ENCODE assay signal across 11 mouse cellular contexts in the genomic region with DNA sequence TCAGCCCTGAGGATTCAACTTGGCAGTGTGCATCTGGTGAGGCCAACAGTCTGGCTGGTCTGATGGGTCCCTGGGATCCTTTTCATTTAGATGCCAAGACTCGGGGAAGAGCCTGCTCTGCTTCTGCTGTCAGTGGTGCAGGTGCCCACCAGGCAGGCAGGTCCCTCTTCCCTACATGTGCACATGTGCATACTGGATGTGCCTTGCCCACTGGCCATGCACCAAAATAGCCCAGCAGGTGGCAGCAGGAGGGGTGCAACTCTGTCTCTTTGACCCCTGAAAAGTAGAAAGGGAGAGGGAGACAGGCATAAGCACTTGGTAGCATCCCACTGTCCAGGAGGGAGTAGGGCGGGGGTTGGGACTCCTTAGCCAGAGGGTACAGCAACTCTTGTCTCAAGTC.
A peak's percentile ranks its signal among the peaks of the same experiment; 100 is the strongest.
DNase-seq lines count a peak whose midpoint lies in the region; ATAC-seq and TF ChIP-seq lines count a peak whose summit lies in the region.
"Had no signal": no experiment of that assay in that cellular context is flagged by ENCODE, and none has a peak within 500 bp of the region (broad histone marks: within the 10 kb centered on the region; RNA-seq: fewer than 3 reads in every experiment).

No protein-coding gene starts in this region.

- no peak for TF ChIP-seq EP300 in heart, postnatal 0 days (IDR thresholded peaks at IDR 0.05; ENCODE audit: low read depth)

- no peak overlapping the region for H3K9ac ChIP-seq in heart, postnatal 0 days (replicated peaks; ENCODE audit: low read depth, low read length)
- H3K9ac ChIP-seq: stomach, embryonic 15.5 days had no signal

- no peaks in the 10 kb centered on the region for H3K27me3 ChIP-seq in heart, postnatal 0 days (ENCODE audit: control insufficient read depth, insufficient read depth, low read length)
- H3K27me3 ChIP-seq: stomach, embryonic 15.5 days had no signal

- H3K36me3 ChIP-seq in heart, postnatal 0 days (replicated peaks; ENCODE audit: control insufficient read depth, insufficient read depth, low read length): no peaks in the 10 kb centered on the region
- H3K36me3 ChIP-seq: stomach, embryonic 15.5 days had no signal

- H3K9me3 ChIP-seq in heart, postnatal 0 days (replicated peaks; ENCODE audit: control insufficient read depth, low read length): no peaks in the 10 kb centered on the region
- H3K9me3 ChIP-seq: stomach, embryonic 15.5 days had no signal

- no peak for DNase-seq in heart, postnatal 0 days (ENCODE audit: low spot score)
- no peak for DNase-seq in heart, adult 11 months
- peak; percentile 7 for DNase-seq in ovary, postnatal 36 days (ENCODE audit: low spot score)
- no peak for DNase-seq in ovary, postnatal 10 days (ENCODE audit: low spot score)
- peak; percentile 7 for DNase-seq in lung, postnatal 10 days
- DNase-seq in thymus, postnatal 36 days: peak; percentile 18 to 21
- DNase-seq in MN1 (ENCODE audit: low spot score): no peak
- no peak for DNase-seq in urinary bladder, postnatal 10 days (ENCODE audit: low spot score)
- DNase-seq: cerebellum, adult 11-12 months had no signal

- no peak overlapping the region for H3K27ac ChIP-seq in heart, postnatal 0 days (ENCODE audit: low read depth)
- H3K27ac ChIP-seq: stomach, embryonic 15.5 days had no signal

- TF ChIP-seq CTCF in heart, postnatal 0 days (IDR thresholded peaks at IDR 0.05; ENCODE audit: low read depth): peak; percentile 36

- no peak for ATAC-seq in heart, postnatal 0 days (ENCODE audit: insufficient read depth, low read depth)

- 62% methylated on average over 2 of the region's 2 CpGs for WGBS in heart, postnatal 0 days

- no peak overlapping the region for H3K4me3 ChIP-seq in heart, postnatal 0 days (ENCODE audit: low read depth, low read length)
- H3K4me3 ChIP-seq: stomach, embryonic 15.5 days had no signal

- H3K4me2 ChIP-seq in heart, postnatal 0 days (ENCODE audit: low read depth, low read length): no peak overlapping the region
- H3K4me2 ChIP-seq: heart, embryonic 11.5 days; stomach, embryonic 15.5 days had no signal

- no peaks in the 10 kb centered on the region for H3K4me1 ChIP-seq in heart, postnatal 0 days (ENCODE audit: control insufficient read depth, insufficient read depth)
- H3K4me1 ChIP-seq: stomach, embryonic 15.5 days had no signal

Comparison
In these comparisons a context has a peak if more than half of its experiments do, and no peak if none do; other contexts are left out.
1. DNase-seq: peak in ovary, postnatal 36 days (single experiment), lung, postnatal 10 days (single experiment) and thymus, postnatal 36 days (2 of 2); none in heart, postnatal 0 days (single experiment), heart, adult 11 months (single experiment), ovary, postnatal 10 days (single experiment), MN1 (single experiment) and urinary bladder, postnatal 10 days (single experiment).